Mouse (Mus musculus) lung, postnatal 25 days (tissue): ENCODE measurements at regions not wholly inside any gene's neighbourhood (a gene's known extent, or its start where the extent isn't known, plus 50 kb on each side); places are given as distances from the start of the nearest gene placed in this dataset.

Experiments
- DNase-seq: peaks from one replicate; pipeline ENCODE4 v3.0.0; 2022; ENCODE audit warnings: low spot score

GRCm38 (mm10) chr8:10866696-10867395 is 141.4 kb downstream of the Irs2 start:
- DNase-seq = no peak

GRCm38 (mm10) chr8:10865941-10866513 is 142.2 kb downstream of the Irs2 start:
- no peak for DNase-seq

GRCm38 (mm10) chr8:10865415-10865821 is 142.8 kb downstream of the Irs2 start:
- no peak for DNase-seq

GRCm38 (mm10) chr8:10862442-10862841 is 145.8 kb downstream of the Irs2 start:
- DNase-seq = no peak

- DNase-seq = no peak
Measured at GRCm38 (mm10) chr8:10860810-10861209, 147.4 kb downstream of the Irs2 start.

- no peak for DNase-seq
Measured at GRCm38 (mm10) chr8:10857874-10858273, 150.4 kb downstream of the Irs2 start.

GRCm38 (mm10) chr8:10856996-10857720 is 151.1 kb downstream of the Irs2 start:
- DNase-seq = no peak

- DNase-seq = no peak
Measured at GRCm38 (mm10) chr8:10855696-10856095, 152.6 kb downstream of the Irs2 start.

GRCm38 (mm10) chr8:10855131-10855530 is 153.1 kb downstream of the Irs2 start:
- no peak for DNase-seq

GRCm38 (mm10) chr8:10854600-10854999 is 153.7 kb downstream of the Irs2 start:
- DNase-seq = no peak

- no peak for DNase-seq
Measured at GRCm38 (mm10) chr8:10853901-10854300, 154.4 kb downstream of the Irs2 start.

- no peak for DNase-seq
Measured at GRCm38 (mm10) chr8:10849916-10850315, 158.3 kb downstream of the Irs2 start.

- no peak for DNase-seq
Measured at GRCm38 (mm10) chr8:10845607-10846006, 162.7 kb downstream of the Irs2 start.

GRCm38 (mm10) chr8:10840853-10841531 is 167.3 kb downstream of the Irs2 start:
- DNase-seq = no peak

GRCm38 (mm10) chr8:10840044-10840443 is 168.2 kb downstream of the Irs2 start:
- DNase-seq = no peak

GRCm38 (mm10) chr8:10835054-10835453 is 173.2 kb downstream of the Irs2 start:
- DNase-seq = no peak

- no peak for DNase-seq
Measured at GRCm38 (mm10) chr8:10831864-10832263, 176.4 kb downstream of the Irs2 start.

- DNase-seq = no peak
Measured at GRCm38 (mm10) chr8:10831277-10831676, 177.0 kb downstream of the Irs2 start.

- peak; percentile 15 for DNase-seq
Measured at GRCm38 (mm10) chr8:10830835-10831234, 177.4 kb downstream of the Irs2 start.

- DNase-seq = no peak
Measured at GRCm38 (mm10) chr8:10828580-10828979, 179.7 kb downstream of the Irs2 start.

- peak; percentile 52 for DNase-seq
Measured at GRCm38 (mm10) chr8:10827560-10827959, 180.7 kb downstream of the Irs2 start.

- DNase-seq = no peak
Measured at GRCm38 (mm10) chr8:10825981-10826380, 182.3 kb downstream of the Irs2 start.
